Mouse (Mus musculus) CD4-positive, CD25-positive, alpha-beta regulatory T cell, adult 4 months (primary cell): ENCODE data around the gene Sys1. TPM values are rescaled to one million over a fixed set of nuclear protein-coding genes. Genes with fewer than 3 reads are reported as not detected.

Experiments
- ATAC-seq: one replicate; pipeline ENCODE4 v1.8.0; 2017
- polyA plus RNA-seq, 2 experiments: library from polyadenylated mRNA; unstranded; fragments of 100-300 nt; shearing (Covaris generic); gene quantifications; one replicate each; pipeline ENCODE4 v1.2.1; 2017

The Sys1 gene
- polyA plus RNA-seq, 2 experiments from 2014 or later = 8.8 to 15.1 TPM

GRCm38 (mm10) chr2:164453887-164454500 lies 2.8 kb upstream of the Sys1 start:
- no peak for ATAC-seq

- no peak for ATAC-seq
Measured at GRCm38 (mm10) chr2:164454846-164455245, 1.9 kb upstream of the Sys1 start.

GRCm38 (mm10) chr2:164455421-164456190 lies 1.2 kb upstream of the Sys1 start:
- no peak for ATAC-seq

GRCm38 (mm10) chr2:164456413-164456812 lies 351 bp upstream of the Sys1 start:
- peak; percentile 5 for ATAC-seq

GRCm38 (mm10) chr2:164457942-164458341 lies 1.2 kb downstream of the Sys1 start:
- no peak for ATAC-seq

- ATAC-seq = no peak
Measured at GRCm38 (mm10) chr2:164458535-164458934, 1.8 kb downstream of the Sys1 start.

GRCm38 (mm10) chr2:164460745-164461551 lies 4.2 kb downstream of the Sys1 start, which contains the start of gene Gm20458:
Gm20458 (plus strand) TSS chr2:164460967.
- peak; percentile 85 for ATAC-seq

GRCm38 (mm10) chr2:164465161-164465560 lies 8.4 kb downstream of the Sys1 start:
- ATAC-seq = no peak

- no peak for ATAC-seq
Measured at GRCm38 (mm10) chr2:164466787-164467186, 10.0 kb downstream of the Sys1 start.

GRCm38 (mm10) chr2:164470254-164470653 lies 13.5 kb downstream of the Sys1 start:
- peak; percentile 56 for ATAC-seq

- ATAC-seq = no peak
Measured at GRCm38 (mm10) chr2:164473624-164474023, 16.9 kb downstream of the Sys1 start, which contains the start of gene Trp53tg5. Trp53tg5 (minus strand) TSS chr2:164473724.

- ATAC-seq = peak; percentile 14
Measured at GRCm38 (mm10) chr2:164485681-164486257, 29.0 kb downstream of the Sys1 start, which contains the start of gene Dbndd2. Dbndd2 (plus strand) TSS chr2:164486106.

GRCm38 (mm10) chr2:164486258-164487114 lies 29.7 kb downstream of the Sys1 start:
- ATAC-seq = peak; percentile 54

- ATAC-seq = peak; percentile 31
Measured at GRCm38 (mm10) chr2:164487115-164487527, 30.4 kb downstream of the Sys1 start.

GRCm38 (mm10) chr2:164487812-164488211 lies 31.0 kb downstream of the Sys1 start:
- no peak for ATAC-seq

- ATAC-seq = no peak
Measured at GRCm38 (mm10) chr2:164494126-164494525, 37.4 kb downstream of the Sys1 start.

GRCm38 (mm10) chr2:164496331-164496730 lies 39.6 kb downstream of the Sys1 start:
- no peak for ATAC-seq

GRCm38 (mm10) chr2:164496847-164497690 lies 40.3 kb downstream of the Sys1 start, which contains the start of gene Pigt:
Pigt (plus strand) TSS chr2:164497520.
- peak; percentile 99 for ATAC-seq

- no peak for ATAC-seq
Measured at GRCm38 (mm10) chr2:164497691-164498268, 41.0 kb downstream of the Sys1 start.

- ATAC-seq = no peak
Measured at GRCm38 (mm10) chr2:164499317-164499716, 42.6 kb downstream of the Sys1 start.
